Comparison of ENCODE assay signal across 12 mouse cellular contexts in the genomic region with DNA sequence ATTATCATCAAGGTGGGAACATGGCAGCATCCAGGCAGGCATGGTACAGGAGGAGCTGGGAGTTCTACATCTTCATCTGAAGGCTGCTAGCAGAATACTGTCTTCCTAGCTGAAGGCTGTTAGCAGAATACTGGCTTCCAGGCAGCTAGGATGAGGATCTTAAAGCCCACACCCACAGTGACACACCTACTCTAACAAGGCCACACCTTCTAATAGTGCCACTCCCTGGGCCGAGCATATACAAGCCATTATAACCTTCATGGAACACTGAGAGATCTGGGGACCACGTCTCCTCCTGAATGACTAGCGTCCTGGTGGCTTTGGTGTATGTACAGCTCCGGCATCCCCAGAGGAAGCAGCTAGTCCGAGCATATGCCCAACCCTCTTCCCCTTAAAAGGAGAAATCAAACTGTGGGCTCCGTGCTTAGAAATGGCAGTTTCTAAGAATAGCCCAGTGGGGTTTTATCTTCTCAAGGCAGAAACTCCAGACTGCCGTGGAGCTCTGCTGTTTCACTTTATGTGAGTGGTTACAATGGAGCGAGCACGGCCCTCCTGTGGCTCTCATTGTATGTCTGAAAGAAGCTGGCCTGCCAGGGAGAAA. TPM values are rescaled to one million over a fixed set of nuclear protein-coding genes. Genes with fewer than 3 reads are reported as not detected.
DNase-seq lines count a peak whose midpoint lies in the region; ATAC-seq and TF ChIP-seq lines count a peak whose summit lies in the region.
"Not testable (repeated sequence)": the region's sequence is repeated elsewhere in the genome, so short reads cannot be mapped to it uniquely, and the experiment has no call there.
"Had no signal": no experiment of that assay in that cellular context is flagged by ENCODE, and none has a peak within 500 bp of the region (broad histone marks: within the 10 kb centered on the region; RNA-seq: fewer than 3 reads in every experiment).

No protein-coding gene starts in this region.

- 0 out of 2 replicates have a peak, but pooled peaks have one; percentile 32 for ATAC-seq in forebrain, embryonic 16.5 days
- ATAC-seq in heart, embryonic 15.5 days (replicated peaks; ENCODE audit: insufficient number of reproducible peaks, insufficient read depth, low FRiP score, low read depth) = not testable (repeated sequence)
- ATAC-seq in liver, postnatal 0 days = peak; percentile 82

- H3K79me2 ChIP-seq in MEL (ENCODE audit: control insufficient read depth, insufficient read depth, low read length, poor library complexity) = not testable (repeated sequence)

- WGBS in forebrain, embryonic 16.5 days = 41% methylated on average over 9 of the region's 9 CpGs
- WGBS in heart, embryonic 15.5 days = 33% methylated on average over 9 of the region's 9 CpGs
- WGBS in liver, postnatal 0 days (ENCODE audit: insufficient replicate concordance) = 46% methylated on average over 9 of the region's 9 CpGs

- H3K4me3 ChIP-seq in MEL (ENCODE audit: control insufficient read depth in 1 of 2, insufficient read depth in 1 of 2, low read depth in 2 of 2, low read length in 2 of 2) = peak overlapping the region in 1 of 2 experiments; percentile 9; a peak in 1 of 4 replicates
- not testable (repeated sequence) for H3K4me3 ChIP-seq in forebrain, embryonic 16.5 days (replicated peaks; ENCODE audit: low read length); heart, embryonic 15.5 days
- peak overlapping the region; percentile 34 for H3K4me3 ChIP-seq in liver, postnatal 0 days (ENCODE audit: low read depth, low read length)

- not testable (repeated sequence) for H3K9ac ChIP-seq in MEL (ENCODE audit: control insufficient read depth, low read depth, low read length, poor library complexity, severe bottlenecking); forebrain, embryonic 16.5 days (replicated peaks; ENCODE audit: low read depth, low read length); heart, embryonic 15.5 days; liver, postnatal 0 days (replicated peaks)

- peak in 1 of 2 experiments; percentile 65; a peak in 2 of 4 replicates for TF ChIP-seq EP300 in MEL (IDR thresholded peaks at IDR 0.05; ENCODE audit: low read depth in 1 of 2, low read length in 2 of 2)
- not testable (repeated sequence) for TF ChIP-seq EP300 in liver, postnatal 0 days (IDR thresholded peaks at IDR 0.05; ENCODE audit: low read depth)

- H3K27me3 ChIP-seq in MEL (ENCODE audit: control insufficient read depth in 1 of 2, insufficient read depth in 2 of 2, low read length in 2 of 2); forebrain, embryonic 16.5 days (replicated peaks; ENCODE audit: control insufficient read depth, insufficient read depth, low read length); heart, embryonic 15.5 days; liver, postnatal 0 days (ENCODE audit: insufficient read depth, low read length): not testable (repeated sequence)

- intact Hi-C loops in left cerebral cortex, postnatal 14 days (cut with DNase I) = not testable (repeated sequence)

- H3K4me2 ChIP-seq in forebrain, embryonic 16.5 days (ENCODE audit: low read length); heart, embryonic 15.5 days: not testable (repeated sequence)
- H3K4me2 ChIP-seq in liver, postnatal 0 days (ENCODE audit: low read depth, low read length) = peak overlapping the region; percentile 58

- peaks cover 5 to 29% of the 10 kb centered on the region in 2 experiments for H3K4me1 ChIP-seq in MEL (ENCODE audit: control insufficient read depth in 1 of 2, insufficient read depth in 2 of 2, low read length in 2 of 2)
- not testable (repeated sequence) for H3K4me1 ChIP-seq in forebrain, embryonic 16.5 days (replicated peaks; ENCODE audit: control insufficient read depth, insufficient read depth, low read length); liver, postnatal 0 days (ENCODE audit: insufficient read depth)
- peaks cover 11% of the 10 kb centered on the region for H3K4me1 ChIP-seq in heart, embryonic 15.5 days (replicated peaks)

- TF ChIP-seq POLR2A in MEL (IDR thresholded peaks at IDR 0.05; ENCODE audit: control insufficient read depth in 1 of 2, insufficient read depth in 1 of 2, low read depth in 1 of 2, low read length in 2 of 2, poor library complexity in 1 of 2) = not testable (repeated sequence)

- DNase-seq in MEL (ENCODE audit: low read depth, low spot score) = peak; percentile 86
- peak; percentile 63 for DNase-seq in c-Kit-positive CD71-positive TER-119-positive erythroid progenitor cells, embryonic 14.5 days (ENCODE audit: low spot score)
- peak; percentile 57 to 63 for DNase-seq in left cerebral cortex, postnatal 14 days (ENCODE audit: low spot score in 2 of 2)
- not testable (repeated sequence) for DNase-seq in liver, postnatal 0 days
- DNase-seq in right cerebral cortex, adult 2 months (ENCODE audit: low spot score in 2 of 2) = peak; percentile 36 to 49

- H3K27ac ChIP-seq in MEL (ENCODE audit: control insufficient read depth, low read depth, low read length) = peak overlapping the region; percentile 57
- not testable (repeated sequence) for H3K27ac ChIP-seq in forebrain, embryonic 16.5 days (ENCODE audit: low read length)
- H3K27ac ChIP-seq in heart, embryonic 15.5 days = peak overlapping the region; percentile 17; the same call in 1 of the 2 replicates
- peak overlapping the region; percentile 66 for H3K27ac ChIP-seq in liver, postnatal 0 days (ENCODE audit: low read depth)

- not testable (repeated sequence) for TF ChIP-seq CTCF in MEL (IDR thresholded peaks at IDR 0.05 in 2 of 3, conservative IDR thresholded peaks at IDR 0.05 in 1 of 3; ENCODE audit: control insufficient read depth in 1 of 3, insufficient read depth in 1 of 3, low read depth in 2 of 3, low read length in 3 of 3, poor library complexity in 1 of 3, severe bottlenecking in 1 of 3); liver, postnatal 0 days (IDR thresholded peaks at IDR 0.05; ENCODE audit: low read depth)

- not testable (repeated sequence) for TF ChIP-seq RAD21 in MEL (IDR thresholded peaks at IDR 0.05; ENCODE audit: low read depth, low read length)

- H3K36me3 ChIP-seq in MEL (ENCODE audit: control insufficient read depth in 1 of 2, insufficient read depth in 2 of 2, low read length in 2 of 2) = peaks cover 0 to 25% of the 10 kb centered on the region in 2 experiments; a peak in 3 of 4 replicates
- peaks cover 26% of the 10 kb centered on the region for H3K36me3 ChIP-seq in forebrain, embryonic 16.5 days (ENCODE audit: control insufficient read depth, insufficient read depth)
- peaks cover 82% of the 10 kb centered on the region for H3K36me3 ChIP-seq in heart, embryonic 15.5 days
- H3K36me3 ChIP-seq in liver, postnatal 0 days (replicated peaks; ENCODE audit: insufficient read depth, low read length) = peaks cover 69% of the 10 kb centered on the region

- not testable (repeated sequence) for H3K9me3 ChIP-seq in MEL (replicated peaks; ENCODE audit: insufficient read depth, low read length); forebrain, embryonic 16.5 days (ENCODE audit: control insufficient read depth, low read length); heart, embryonic 15.5 days (replicated peaks); liver, postnatal 0 days (ENCODE audit: low read length)

TF ChIP-seq in MEL, 35 proteins besides CTCF, POLR2A, EP300 and RAD21:
- TF ChIP-seq MAX (IDR thresholded peaks at IDR 0.05; ENCODE audit: low read length) (peak; percentile 53), TBP (IDR thresholded peaks at IDR 0.05; ENCODE audit: low read depth, low read length) (peak; percentile 50), TCF12 (IDR thresholded peaks at IDR 0.05; ENCODE audit: low read depth, low read length) (peak; percentile 72), TAL1 (IDR thresholded peaks at IDR 0.05; ENCODE audit: low read length) (peak; percentile 70), MEF2A (IDR thresholded peaks at IDR 0.05; ENCODE audit: extremely low read depth, insufficient replicate concordance, low read depth, low read length, poor library complexity, severe bottlenecking) (peak; percentile 91), SIN3A (IDR thresholded peaks at IDR 0.05; ENCODE audit: low read length) (peak; percentile 32; the same call in 1 of the 2 replicates), GATA1 (IDR thresholded peaks at IDR 0.05; ENCODE audit: low read depth, low read length) (peak; percentile 63), ETS1 (IDR thresholded peaks at IDR 0.05; ENCODE audit: low read depth, low read length) (peak; percentile 46; the same call in 1 of the 2 replicates), MXI1 (IDR thresholded peaks at IDR 0.05; ENCODE audit: low read depth, low read length) (0 out of 2 replicates have a peak, but pooled peaks have one; percentile 16)

RNA-seq across cellular contexts. Expression of gene Cck, which starts 43.1 kb away (rescaled TPM):
- not detected in 2 replicates for total RNA-seq in MEL (2012; rRNA removed)
- not detected for polyA plus RNA-seq in MEL (2012; ENCODE audit: insufficient read depth in 1 of 2, insufficient read length in 2 of 2, low read depth in 1 of 2, low replicate concordance in 2 of 2, missing spikeins in 1 of 2)
- 26.4 and 60.5 TPM in 2 replicates for polyA plus RNA-seq in forebrain, embryonic 16.5 days (2015; fragmentation: Nextera tagmentation; extraction: Ambion mirVana)
- 0.81 and 1.1 TPM in 2 replicates for polyA plus RNA-seq in heart, embryonic 15.5 days (2015; fragmentation: Nextera tagmentation; extraction: Ambion mirVana)
- 100 to 1,000 TPM; 625 to 626 TPM for total RNA-seq in left cerebral cortex, postnatal 14 days (2021)
- not detected in 2 replicates for polyA plus RNA-seq in liver, postnatal 0 days (2015; fragmentation: Nextera tagmentation; extraction: Ambion mirVana)
- total RNA-seq: gastrocnemius, adult 18-20 months; granulocyte monocyte progenitor cell, adult 5-6 weeks; heart, postnatal 25 days had no signal
- polyA plus RNA-seq: lung, embryonic 14.5 days; macrophage had no signal

Comparison
In these comparisons a context has a peak if more than half of its experiments do, and no peak if none do; other contexts are left out.
1. RNA of gene Cck, which starts 43.1 kb away (polyA plus RNA-seq): 26.4 to 60.5 TPM in forebrain, embryonic 16.5 days; 0.81 to 1.1 TPM in heart, embryonic 15.5 days, not detected in MEL and not detected in liver, postnatal 0 days; every median in the first group is over 10 times any median in the second.